Mouse (Mus musculus): ENCODE data around the gene Elmsan1.
"Not testable (repeated sequence)": the region's sequence is repeated elsewhere in the genome, so short reads cannot be mapped to it uniquely, and the experiment has no call there.

The Elmsan1 gene

DNA sequence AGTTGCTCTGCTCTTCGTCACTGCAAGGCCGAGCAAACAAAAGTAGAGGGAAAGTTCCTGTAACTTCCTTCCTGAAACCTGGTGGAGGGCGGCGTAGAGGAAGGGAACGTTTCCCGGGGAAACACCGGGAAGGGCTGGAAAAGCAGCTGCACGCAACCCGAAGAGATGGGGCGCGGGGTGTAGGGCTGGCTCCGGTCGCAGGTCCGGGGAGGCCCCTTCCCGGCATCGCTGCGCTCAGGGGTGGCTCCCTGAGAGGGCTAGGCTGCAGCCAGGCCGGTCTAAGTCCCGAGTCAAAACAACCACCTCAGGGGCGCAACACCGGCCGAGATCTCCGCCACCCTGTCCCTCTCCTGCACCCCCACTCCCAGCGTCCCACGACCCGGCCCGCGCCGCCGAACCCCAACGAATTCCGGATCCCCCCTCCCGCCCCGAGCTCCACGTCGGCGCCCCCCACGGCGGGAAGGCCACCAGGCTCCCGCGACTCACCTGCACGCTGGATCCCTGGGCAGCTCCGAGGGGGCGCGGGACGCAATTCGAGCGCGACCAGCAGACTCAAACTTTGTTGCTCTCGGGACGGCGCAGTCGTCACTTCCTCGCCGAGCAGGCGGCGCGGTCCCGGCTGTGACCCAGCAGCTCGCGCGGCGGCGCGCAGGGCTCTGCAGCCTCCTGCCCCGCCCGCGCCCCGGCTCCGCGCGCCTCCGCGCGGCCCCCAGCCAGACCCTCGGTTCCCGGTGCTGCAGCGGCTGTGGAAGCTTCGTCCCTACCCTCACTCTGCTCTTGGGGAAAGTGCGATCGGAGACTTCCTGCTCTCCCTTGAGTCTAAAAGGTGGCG is at the start of gene Elmsan1:
Gene Elmsan1, minus strand, starts transcription at position 593 of the 832 bp plus-strand sequence.
- DNase-seq (ENCODE audit: low spot score): peak; percentile 42

DNA sequence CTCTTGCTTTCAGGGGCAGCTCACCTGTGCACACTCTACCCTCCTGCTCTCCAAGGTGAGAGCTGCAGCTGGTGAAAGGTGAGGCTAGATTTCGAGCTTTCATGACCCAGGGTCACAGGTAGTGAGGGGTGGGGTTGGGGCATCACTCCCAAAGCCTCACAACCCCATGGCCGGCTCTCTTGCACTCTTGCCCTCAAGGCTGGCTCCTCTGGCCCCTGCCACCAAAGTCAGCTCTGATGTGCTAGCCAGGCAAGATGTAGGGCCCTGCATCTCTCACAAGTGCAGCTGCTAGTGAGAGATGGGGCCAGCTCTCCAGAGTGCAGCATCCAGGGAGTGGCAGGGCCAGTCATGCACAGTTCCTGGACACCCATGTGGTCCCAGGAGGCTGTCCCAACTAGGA is 48.6 kb upstream of the Elmsan1 start:
- no peak for DNase-seq (ENCODE audit: low spot score)

DNA sequence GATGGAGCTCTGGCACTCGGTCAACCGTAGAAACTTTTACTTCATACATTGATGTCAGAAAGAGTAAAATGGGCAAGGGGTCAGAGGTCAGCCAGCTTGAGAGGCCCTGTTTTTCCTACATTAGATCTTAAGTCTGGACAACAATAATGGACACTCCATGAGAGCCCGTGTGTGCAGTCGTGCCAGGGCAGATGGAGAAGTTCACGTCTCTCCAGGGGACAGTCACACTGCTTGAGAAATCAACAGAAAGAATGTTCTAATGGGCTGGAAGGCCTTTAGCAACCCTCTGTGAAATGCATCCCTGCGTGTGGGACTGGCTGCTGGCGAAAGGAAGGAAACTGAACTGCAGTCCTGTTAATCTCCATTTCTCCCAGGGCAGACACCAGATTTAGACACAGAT is 41.7 kb upstream of the Elmsan1 start:
- no peak for DNase-seq (ENCODE audit: low spot score)

DNA sequence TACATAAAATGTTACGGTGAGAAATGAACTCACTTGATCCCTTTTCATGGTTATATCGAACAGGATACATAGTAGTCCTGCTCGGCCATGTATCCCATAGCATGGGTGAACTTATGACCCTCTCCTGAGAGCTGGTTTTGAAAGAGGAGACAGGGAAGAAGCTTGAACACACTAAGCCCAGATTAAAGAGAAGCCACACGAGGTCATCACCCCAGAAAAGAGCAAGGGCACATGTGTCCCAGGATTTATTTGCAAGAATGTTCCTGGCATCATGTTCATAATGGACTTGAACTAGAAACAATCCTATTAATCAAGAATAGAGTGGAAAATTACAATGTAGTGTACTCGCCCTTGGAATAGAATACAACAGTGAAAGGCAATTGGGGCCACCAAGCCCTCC is 36.2 kb upstream of the Elmsan1 start:
- DNase-seq (ENCODE audit: low spot score): no peak

DNA sequence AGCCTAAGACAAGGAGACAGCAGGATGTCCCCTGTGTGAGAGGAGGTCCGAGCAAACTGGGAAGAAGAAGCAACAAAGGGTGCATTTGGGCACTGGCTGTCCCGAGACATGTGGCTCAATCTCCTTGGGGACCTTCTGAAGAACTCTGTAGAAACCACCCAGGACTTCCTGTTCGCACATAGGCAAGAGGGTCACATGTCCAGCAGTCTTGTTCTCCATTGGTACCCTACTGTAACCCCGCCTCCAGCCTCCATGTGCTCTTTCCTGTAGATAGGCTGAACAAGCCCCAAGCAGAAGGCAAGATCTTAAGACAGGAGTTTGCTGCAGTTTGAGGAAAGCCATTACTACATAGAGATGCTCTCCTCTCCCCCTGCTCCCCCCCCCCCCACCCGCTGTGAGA is 34.1 kb upstream of the Elmsan1 start:
- DNase-seq (ENCODE audit: low spot score): no peak

DNA sequence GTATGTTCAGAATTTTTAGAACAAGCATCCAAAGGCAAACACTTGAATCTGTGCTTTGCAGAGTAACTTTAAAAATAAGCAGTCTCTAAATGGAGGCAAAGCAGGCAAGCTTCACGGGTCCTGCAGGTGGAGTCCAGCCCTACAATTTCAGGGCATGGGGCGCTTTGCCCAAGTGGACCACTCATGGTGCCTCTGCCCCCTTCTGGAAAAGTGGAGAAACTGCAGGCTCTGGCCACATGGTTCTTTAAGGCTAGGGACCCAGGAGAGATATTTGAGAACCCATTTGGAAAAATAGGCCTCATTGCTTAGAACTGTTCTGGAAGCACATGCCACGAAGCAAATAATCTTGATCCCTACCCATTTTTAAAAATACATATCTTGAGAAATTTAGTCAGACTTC is 30.5 kb upstream of the Elmsan1 start:
- peak; percentile 20 for DNase-seq (ENCODE audit: low spot score)

DNA sequence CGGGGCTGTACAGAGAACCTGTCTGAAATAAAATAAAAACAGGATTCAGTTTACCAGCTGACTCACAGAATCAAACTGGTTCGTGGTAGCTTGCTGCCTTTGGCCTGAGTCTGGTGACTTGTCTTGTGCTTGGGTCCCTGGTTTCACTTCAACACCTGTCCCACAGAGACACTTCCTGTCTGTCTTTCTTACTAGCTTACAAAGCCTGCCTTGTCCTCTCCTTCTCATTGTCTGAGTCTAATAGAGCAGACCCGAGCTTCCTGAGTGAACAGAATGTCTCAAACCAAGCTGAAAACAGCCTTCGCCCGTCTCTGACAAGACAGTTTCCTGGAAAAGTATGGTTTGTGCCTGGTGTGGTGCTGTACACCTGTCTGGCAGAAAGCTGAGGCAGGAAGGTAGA is 27.0 kb upstream of the Elmsan1 start:
- no peak for DNase-seq (ENCODE audit: low spot score)

DNA sequence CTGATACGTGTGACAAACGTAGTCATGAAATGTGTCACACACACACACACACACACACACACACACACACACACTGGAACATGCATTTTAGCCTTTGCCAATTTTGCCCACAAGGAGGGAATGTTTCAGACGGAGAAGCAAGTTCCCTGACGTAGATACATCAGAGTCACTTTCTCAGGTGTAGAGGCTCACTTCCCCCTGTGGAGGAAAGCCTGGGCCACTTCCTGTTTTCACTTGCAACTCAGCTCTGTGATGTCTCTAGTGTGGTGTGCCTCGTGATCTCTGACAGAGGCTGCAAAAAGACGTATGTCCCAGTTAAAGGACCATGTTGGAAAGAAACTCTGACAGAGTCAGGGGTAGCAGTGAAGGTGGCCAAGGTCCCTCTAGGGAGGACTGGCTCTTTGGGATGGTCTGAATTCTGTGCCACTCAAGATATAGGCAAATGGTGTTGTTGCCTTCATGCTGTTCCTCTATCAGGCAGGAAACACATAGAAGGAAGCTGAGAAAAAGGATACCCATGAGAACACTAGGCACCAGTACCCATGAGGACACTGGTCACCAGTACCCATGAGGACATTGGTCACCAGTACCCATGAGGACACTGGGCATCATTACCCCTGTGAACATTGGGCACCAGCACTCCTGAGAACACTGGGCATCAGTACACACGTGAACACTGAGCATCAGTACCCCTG is 24.5 kb upstream of the Elmsan1 start:
- no peak for DNase-seq (ENCODE audit: low spot score)

DNA sequence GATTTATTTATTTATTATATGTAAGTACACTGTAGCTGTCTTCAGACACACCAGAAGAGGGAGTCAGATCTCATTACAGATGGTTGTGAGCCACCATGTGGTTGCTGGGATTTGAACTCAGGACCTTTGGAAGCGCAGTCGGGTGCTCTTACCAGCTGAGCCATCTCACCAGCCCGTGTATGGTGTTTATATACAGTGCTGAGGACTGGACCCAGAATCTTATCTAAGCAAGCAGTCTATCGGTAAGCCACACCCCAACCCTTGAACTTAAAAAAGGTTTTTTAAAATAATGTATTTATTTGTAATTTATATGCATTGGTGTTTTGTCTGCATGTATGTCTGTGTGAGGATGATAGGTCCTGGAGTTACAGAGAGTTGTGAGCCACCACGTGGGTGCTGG is 18.4 kb upstream of the Elmsan1 start:
- DNase-seq (ENCODE audit: low spot score): not testable (repeated sequence)

DNA sequence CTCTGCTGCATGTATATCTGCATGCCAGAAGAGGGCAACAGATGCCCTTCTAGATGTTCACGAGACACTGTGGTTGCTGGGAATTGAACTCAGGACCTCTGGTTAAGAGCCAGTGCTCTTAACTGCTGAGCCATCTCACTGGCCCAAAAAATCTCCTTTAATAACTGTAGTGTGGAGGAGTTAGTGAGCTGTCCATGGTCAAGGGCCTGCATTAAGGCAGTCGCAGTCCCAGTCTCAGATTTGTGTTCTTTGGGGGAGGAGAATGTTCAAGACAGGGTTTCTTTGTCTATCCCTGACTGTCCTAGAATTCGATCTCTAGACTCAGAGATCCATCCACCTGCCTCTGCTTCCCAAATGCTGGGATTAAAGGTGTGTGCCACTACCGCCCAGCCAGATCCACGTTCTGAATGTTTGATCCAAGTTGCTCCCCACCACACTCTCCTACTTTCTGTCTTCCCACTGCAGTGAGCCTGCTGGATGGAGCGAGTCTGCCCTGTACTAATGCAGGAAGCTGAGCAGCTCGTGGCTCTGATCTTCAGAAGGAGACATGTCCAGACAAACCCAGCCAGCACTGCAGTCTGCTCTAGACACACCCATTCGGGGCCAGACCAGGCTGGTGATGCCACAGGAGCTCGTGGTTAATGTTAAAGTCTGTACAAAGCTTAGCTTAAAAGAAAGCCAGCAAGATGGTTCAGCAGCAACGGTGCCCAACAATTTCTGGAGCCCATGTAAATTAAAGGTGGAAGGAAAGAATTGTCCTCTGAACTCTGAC is 17.5 kb upstream of the Elmsan1 start:
- DNase-seq (ENCODE audit: low spot score): no peak

DNA sequence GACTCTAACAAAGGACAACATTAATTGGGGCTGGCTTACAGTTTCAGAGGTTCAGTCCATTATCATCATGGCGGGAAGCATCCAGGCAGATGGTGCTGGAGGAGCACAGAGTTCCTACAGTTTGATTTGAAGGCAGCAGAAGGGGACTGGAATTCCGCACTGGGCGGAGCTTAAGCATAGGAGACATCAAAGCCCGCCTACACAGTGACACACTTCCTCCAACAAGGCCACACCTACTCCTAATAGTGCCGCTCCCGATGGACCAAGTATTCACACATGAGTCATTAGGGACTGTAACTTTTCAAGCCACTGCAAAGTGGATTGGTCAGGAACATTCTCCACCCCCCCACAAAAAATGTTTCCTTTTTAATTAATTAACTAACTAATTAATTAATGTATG is 16.9 kb upstream of the Elmsan1 start:
- DNase-seq (ENCODE audit: low spot score): no peak

DNA sequence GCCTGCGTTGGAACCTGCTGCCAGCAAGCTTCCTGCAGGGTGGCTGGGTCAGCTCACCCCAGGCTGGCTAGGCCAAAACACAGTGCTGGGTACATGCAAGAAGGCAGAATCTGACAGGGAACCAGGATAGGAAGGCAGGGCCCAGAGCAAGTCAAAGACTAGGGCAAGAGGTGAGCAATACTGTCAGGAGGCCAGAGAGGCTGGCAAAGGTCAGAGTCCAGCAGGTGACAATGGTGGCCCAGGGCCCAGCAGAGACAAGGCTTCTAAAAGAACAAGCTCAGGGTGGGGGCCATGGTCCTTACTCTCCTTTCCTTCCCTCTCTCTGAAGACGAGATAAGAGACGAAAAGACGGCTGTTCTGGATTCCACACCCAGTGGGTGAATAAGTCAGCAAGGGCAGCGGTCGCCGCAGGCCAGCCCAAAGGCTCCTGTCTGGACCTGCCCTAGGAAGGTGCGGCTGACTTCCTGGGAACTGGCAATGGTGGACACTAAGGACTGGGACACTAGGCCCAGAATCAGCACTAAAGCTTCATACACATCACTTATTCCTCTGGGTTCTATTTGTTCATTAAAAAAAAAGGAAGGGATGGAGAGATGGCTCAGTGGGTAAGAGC is 14.9 kb upstream of the Elmsan1 start:
- no peak for DNase-seq (ENCODE audit: low spot score)

DNA sequence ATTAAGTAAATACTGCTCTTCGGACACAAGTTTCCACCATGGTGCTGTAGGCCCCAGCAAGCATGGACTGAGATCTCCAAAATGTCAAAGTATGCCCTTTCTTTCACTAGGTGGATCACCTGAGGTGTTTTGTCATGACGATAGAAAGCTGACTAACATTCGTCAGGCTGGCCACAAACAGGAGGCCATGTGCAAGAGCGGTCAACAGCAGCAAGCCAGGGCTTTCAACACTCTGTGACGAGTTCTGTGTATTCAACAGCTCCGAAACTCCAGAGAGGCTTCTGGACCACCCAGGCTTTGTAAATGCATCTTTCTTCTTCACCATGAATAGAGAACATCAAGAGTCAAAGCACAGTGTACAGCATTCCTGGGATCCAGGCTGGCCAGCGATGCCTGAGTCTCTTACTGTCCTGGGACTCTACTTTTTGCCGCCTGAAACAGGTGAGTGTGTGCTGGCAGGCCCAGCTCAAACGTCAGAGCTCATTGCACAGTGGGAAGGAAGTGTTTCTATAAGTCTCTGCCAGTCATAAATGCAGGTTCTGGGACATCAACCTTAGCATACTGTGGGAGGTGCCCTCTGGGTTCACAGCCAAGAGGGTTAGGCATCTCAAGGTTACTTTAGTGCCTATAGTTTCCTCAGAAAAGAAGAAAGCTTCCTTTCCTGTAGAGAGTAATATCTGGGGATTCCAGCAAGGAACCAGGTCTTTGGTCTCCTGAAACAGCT is 7.6 kb upstream of the Elmsan1 start:
- no peak for DNase-seq (ENCODE audit: low spot score)

DNA sequence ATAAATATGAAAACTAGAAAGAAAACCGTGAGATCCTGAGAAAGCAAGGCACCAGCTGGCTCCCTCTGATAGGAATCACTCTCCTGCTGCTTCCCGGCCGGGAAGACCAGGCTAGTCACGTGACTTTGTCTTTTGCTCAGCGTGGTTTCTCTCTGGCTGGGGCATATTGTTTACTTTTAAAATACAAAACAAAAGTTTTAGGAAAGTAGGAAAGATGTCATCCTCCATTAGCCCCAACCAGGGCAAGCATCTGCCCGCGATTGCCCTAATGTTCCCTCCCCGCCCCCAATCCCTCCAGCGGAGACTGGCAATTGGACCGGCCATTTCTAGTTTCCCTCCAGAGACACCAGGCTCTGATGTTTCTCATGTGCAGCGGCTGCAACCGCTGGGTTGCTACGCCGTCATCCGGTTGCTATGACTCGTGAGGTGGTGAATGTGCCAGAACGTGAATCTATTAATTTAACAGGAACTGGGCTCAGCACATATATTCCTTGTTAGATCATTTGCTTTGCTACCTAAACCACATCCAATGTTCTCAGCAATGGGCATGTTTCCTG is 3.8 kb upstream of the Elmsan1 start:
- no peak for DNase-seq (ENCODE audit: low spot score)

DNA sequence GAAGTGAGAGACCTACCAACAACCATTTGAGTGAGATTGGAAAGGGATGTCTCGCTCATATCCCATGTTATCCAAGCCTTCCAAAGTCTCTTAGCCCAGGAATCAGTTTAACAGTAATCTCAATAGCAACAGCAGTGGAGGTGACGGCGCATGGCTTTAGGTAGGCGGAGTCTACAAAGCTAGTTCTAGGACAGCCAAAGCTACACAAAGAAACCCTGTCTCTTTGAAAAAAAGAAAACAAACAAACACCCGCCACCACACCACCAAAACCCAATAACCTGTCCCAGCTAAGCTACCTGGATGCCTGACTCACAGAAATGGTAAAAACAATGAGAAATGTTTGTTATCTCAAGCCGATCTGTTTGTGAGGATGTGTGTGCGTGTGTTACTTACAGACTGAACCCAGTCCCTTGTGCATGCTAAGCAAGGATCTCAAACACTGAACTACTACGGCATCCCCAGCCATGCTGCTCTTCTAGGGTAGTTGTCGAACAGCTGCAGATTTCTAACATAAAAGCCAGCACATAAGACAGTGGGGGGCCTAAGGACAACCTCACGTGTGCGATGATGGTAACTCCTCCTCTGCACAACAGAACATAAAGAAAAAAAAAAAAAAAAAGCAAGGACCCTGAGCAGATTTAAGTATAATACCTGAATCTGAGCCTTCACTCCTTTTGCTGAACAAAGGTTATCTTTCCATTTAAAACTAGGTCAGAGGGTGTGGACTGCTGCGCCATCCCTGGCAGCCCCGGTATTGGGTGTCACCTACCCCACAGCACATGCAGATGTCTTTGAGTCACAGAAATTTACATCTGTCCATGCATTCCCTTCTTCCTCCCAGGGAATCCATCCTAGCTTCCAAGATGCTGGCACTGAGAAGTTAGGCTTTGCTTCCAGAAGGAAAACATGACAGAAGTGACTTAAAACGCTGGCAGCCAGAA is 2.5 kb upstream of the Elmsan1 start:
- no peak for DNase-seq (ENCODE audit: low spot score)

DNA sequence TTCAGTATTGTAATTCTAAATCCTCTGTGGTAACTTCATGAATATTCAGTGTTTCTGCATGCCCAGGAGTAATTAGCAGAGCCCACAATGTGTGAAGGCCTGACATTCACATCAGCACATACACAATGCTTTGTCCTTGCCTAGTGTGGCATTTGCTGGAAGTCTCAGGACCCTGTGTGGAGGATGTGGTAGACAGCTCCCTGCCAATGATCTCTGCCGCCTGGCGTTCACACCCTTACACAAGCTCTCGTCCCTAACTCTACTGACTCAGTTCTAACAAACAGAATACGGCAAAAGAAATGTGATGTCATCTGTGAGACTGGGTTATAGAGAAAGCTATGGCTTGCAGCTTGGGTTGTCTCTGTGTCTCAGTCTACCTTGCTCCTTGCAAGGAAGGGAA is 1.8 kb upstream of the Elmsan1 start:
- DNase-seq (ENCODE audit: low spot score): no peak

DNA sequence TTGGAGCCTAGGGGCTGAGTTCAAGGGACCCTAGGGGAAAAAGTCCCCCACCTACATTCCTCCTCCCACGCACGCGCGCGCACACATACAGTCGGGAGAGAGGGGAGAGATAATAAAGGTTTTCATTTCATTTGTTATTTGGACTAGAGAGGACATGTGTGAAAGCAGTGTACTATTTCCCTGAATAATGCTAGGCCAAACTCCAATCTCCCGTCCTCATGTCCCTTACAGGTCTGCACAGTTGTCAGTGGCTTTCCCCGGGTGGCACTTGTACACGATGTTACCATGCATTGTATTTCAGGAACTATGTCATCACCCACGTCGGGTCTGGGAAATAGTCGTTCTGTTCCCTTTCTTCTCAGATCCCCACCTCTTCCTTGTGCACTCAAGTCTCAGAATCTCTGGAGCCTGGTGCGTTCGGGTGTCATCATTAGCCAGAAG is 460 bp upstream of the Elmsan1 start:
- no peak for DNase-seq (ENCODE audit: low spot score)

DNA sequence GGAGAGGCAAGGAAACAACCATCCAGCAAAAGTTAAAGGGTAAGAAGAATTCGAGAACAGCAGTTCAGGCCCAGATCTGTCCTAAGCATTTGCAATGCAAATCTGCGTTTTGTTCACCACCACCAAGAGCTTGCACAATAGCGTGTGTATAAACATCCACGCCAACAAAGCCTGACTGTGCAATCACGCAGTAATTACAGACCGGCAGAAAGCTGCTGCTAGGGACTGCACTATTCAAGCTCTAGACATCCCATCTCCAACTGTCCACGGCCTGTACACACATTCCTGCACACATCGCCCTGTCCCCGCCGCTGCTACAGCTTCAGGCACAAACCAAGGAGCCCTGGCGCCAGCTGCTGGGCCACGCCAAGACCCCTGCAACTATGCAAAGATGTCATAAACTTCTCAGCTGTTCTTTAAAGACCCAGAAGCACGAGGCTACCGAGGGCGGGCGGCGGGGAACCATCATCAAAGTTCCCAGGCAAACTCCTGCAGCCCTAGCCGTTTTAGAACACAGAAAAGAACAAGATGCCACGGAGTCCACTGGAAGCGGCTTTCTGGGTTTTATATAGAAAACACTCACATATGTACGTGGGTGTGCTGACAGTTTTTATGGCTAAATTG is 1.1 kb downstream of the Elmsan1 start:
- DNase-seq (ENCODE audit: low spot score): no peak

DNA sequence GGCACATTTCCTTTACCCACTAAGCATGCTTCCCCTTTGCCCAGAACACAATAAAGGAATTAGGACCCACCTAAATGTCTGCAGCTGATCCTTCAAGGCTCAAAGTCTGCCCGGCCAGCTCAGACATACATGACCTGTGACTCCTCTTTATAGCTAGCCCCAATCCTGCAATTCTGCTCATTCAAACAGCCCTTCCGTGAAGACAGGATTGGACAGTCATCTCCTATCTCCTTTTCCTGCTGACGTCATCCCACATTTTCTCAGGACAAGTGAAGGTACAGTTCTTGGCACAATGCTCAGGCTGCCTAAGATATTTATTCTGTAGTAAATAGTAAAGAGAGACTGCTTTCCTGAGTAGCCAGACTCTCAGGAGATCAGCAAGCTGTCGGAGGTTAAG is 1.6 kb downstream of the Elmsan1 start:
- DNase-seq (ENCODE audit: low spot score): no peak
